Mouse (Mus musculus) heart, embryonic 14.5 days (tissue): Measurements from ENCODE around the gene Ctnnbl1. TPM values are rescaled to one million over a fixed set of nuclear protein-coding genes. Genes with fewer than 3 reads are reported as not detected.

ENCODE experiments used
- ATAC-seq: fragments of 200-750 bp; cut with Nextera tagmentation; 2 replicates; pipeline ENCODE4 v1.8.0; 2017; ENCODE audit warnings: low read depth, moderate TSS enrichment; ENCODE audit not compliant: insufficient number of reproducible peaks, insufficient read depth, low FRiP score
- H3K27ac ChIP-seq, 2 experiments: fragments of 200-500 bp in 1 of 2; fragments of 300-500 bp in 1 of 2; sonication (generic) in 1 of 2; replicated peaks in 1 of 2; 2 replicates each; pipeline ENCODE4 v1.5.1; 2012 to 2014; ENCODE audit warnings: low read depth in 2 of 2, low read length in 2 of 2, control low read depth in 1 of 2, mild to moderate bottlenecking in 1 of 2, mixed read lengths in 1 of 2; ENCODE audit not compliant: control insufficient read depth in 1 of 2, insufficient read depth in 1 of 2
- H3K27me3 ChIP-seq: fragments of 300-500 bp; sonication (generic); 2 replicates; pipeline ENCODE4 v1.6.1; 2014; ENCODE audit warnings: mild to moderate bottlenecking, low read length, control low read depth; ENCODE audit not compliant: control insufficient read depth, insufficient read depth
- H3K36me3 ChIP-seq: fragments of 300-500 bp; sonication (generic); 2 replicates; pipeline ENCODE4 v1.6.1; 2014; ENCODE audit warnings: mild to moderate bottlenecking, control low read depth, low read length, mixed read lengths; ENCODE audit not compliant: control insufficient read depth, insufficient read depth
- H3K4me1 ChIP-seq, 2 experiments: fragments of 200-500 bp in 1 of 2; fragments of 300-500 bp in 1 of 2; sonication (generic) in 1 of 2; 2 replicates each; pipeline ENCODE4 v1.6.1; 2012 to 2014; ENCODE audit warnings: low read length in 2 of 2, control low read depth in 1 of 2, mixed read lengths in 1 of 2; ENCODE audit not compliant: control insufficient read depth in 2 of 2, insufficient read depth in 2 of 2
- H3K4me2 ChIP-seq: fragments of 300-500 bp; sonication (generic); 2 replicates; pipeline ENCODE4 v1.6.1; 2014; ENCODE audit warnings: mild to moderate bottlenecking, low read length
- H3K4me3 ChIP-seq, 2 experiments: fragments of 200-500 bp in 1 of 2; fragments of 300-500 bp in 1 of 2; sonication (generic) in 1 of 2; 2 replicates each; pipeline ENCODE4 v1.5.1; 2012 to 2014; ENCODE audit warnings: low read length in 2 of 2, mild to moderate bottlenecking in 2 of 2, control low read depth in 1 of 2, low read depth in 1 of 2, moderate library complexity in 1 of 2; ENCODE audit not compliant: control insufficient read depth in 1 of 2, insufficient read depth in 1 of 2
- H3K9ac ChIP-seq: fragments of 300-500 bp; sonication (generic); 2 replicates; pipeline ENCODE4 v1.6.1; 2014; ENCODE audit warnings: mild to moderate bottlenecking, low read length
- H3K9me3 ChIP-seq: fragments of 300-500 bp; sonication (generic); 2 replicates; pipeline ENCODE4 v1.6.1; 2016; ENCODE audit warnings: low read length, control low read depth; ENCODE audit not compliant: control insufficient read depth
- WGBS: fragments of 180-500 bp; shearing (Covaris S2); extraction: QIAGEN DNeasy Blood & Tissue Kit; methylation state at CpG from one replicate; pipeline ENCODE4 v1.1.7; 2014; 5-methylcytosine and 5-hydroxymethylcytosine counted together
- polyA plus RNA-seq: library from polyadenylated mRNA; unstranded; fragments of >200 nt; fragmentation: Nextera tagmentation; extraction: Ambion mirVana; gene quantifications from 2 replicates; pipeline ENCODE4 v1.2.1, GENCODE M21; 2014

Ctnnbl1 gene
- polyA plus RNA-seq, 1 experiment from 2014 or later = 29.7 TPM

DNA sequence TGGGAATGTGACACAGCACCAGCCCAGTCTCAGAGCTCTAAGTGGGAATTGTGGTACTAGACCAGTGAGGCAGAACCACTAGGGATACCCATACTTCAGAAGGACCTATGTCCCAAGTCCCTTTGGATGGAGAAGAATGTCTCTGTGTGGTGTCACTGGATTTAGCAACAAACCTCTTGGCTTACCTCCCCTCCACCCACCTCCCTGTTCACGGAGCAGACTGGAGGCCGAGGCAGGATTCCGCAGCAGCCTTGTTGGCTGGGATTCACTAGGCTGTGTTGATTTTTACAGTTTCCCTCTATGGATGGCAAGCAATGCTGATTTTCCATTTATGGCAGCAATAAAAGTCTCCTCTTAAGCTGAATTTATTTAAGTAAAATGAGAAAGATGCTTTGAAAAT lies 189.7 kb downstream of the Ctnnbl1 start:
- 66% methylated on average over 3 of the region's 3 CpGs for WGBS
- no peak for ATAC-seq
- no peaks in the 10 kb centered on the region for H3K36me3 ChIP-seq
- peaks cover 49% of the 10 kb centered on the region for H3K27me3 ChIP-seq
- H3K9me3 ChIP-seq = no peaks in the 10 kb centered on the region
- no peaks in the 10 kb centered on the region for H3K4me1 ChIP-seq
- H3K4me3 ChIP-seq = no peak overlapping the region
- H3K27ac ChIP-seq = no peak overlapping the region
- no peak overlapping the region for H3K4me2 ChIP-seq
- no peak overlapping the region for H3K9ac ChIP-seq

- no peaks in the 10 kb centered on the region for H3K4me1 ChIP-seq
- no peak overlapping the region for H3K4me3 ChIP-seq
- no peaks in the 10 kb centered on the region for H3K36me3 ChIP-seq
- peaks cover 44% of the 10 kb centered on the region for H3K27me3 ChIP-seq
- H3K9me3 ChIP-seq = no peaks in the 10 kb centered on the region
- no peak overlapping the region for H3K4me2 ChIP-seq
- WGBS = 57% methylated on average over 20 of the region's 20 CpGs
- no peak for ATAC-seq
- no peak overlapping the region for H3K9ac ChIP-seq
- H3K27ac ChIP-seq = no peak overlapping the region
Observed at GRCm38 (mm10) chr2:157927397-157927796, 190.2 kb downstream of the Ctnnbl1 start.

DNA sequence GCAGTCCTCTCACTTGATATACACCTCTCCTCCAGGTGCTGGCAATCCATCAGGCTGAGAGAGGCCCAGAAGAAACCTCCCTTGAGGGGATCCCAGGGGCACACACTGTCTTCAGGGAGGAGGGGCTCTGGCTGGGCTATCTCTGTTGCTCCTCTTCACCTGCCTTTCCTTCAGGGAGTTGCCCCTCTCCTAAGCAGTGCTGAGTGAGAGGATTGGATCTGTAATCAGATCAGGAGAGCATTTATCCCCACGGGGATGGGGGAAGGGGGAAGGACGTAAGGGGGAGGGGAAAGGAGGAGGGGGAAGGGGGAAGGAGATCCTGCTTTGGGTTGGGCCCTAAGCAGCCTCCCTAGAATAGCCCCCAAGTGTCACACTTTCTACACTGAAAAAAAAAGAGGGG lies 190.6 kb downstream of the Ctnnbl1 start:
- 17% methylated on average over 2 of the region's 2 CpGs for WGBS
- H3K9ac ChIP-seq = no peak overlapping the region
- no peaks in the 10 kb centered on the region for H3K9me3 ChIP-seq
- ATAC-seq = no peak
- no peak overlapping the region for H3K27ac ChIP-seq
- H3K4me2 ChIP-seq = no peak overlapping the region
- H3K36me3 ChIP-seq = no peaks in the 10 kb centered on the region
- H3K4me1 ChIP-seq = no peaks in the 10 kb centered on the region
- no peak overlapping the region for H3K4me3 ChIP-seq
- H3K27me3 ChIP-seq = peaks cover 40% of the 10 kb centered on the region

DNA sequence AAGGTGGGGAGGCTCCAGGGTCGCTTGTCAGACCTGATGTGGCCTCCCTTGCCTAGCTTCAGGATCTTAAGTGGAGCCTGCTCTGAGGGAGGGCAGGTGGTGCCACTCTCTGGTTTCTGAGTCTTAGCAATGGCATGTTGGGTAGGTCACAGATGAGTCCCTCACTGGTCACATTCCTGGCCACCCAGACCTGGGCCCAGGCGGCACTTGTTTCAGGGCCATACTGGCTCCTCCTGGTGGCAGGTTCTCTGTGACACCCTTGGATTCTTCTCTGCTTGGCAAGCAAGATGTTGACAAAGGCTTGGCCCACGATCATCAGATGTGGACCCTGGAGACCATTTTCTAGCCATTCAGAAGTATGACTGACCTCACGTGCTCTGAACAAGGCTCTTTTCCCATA lies 195.5 kb downstream of the Ctnnbl1 start:
- no peaks in the 10 kb centered on the region for H3K36me3 ChIP-seq
- ATAC-seq = no peak
- H3K4me1 ChIP-seq = no peaks in the 10 kb centered on the region
- H3K9ac ChIP-seq = no peak overlapping the region
- WGBS = 63% methylated on average over 4 of the region's 4 CpGs
- H3K4me2 ChIP-seq = no peak overlapping the region
- peaks cover 15% of the 10 kb centered on the region for H3K27me3 ChIP-seq
- H3K4me3 ChIP-seq = no peak overlapping the region
- no peaks in the 10 kb centered on the region for H3K9me3 ChIP-seq
- H3K27ac ChIP-seq = no peak overlapping the region

- Histone ChIP-seq H3K27me3 (peaks cover 31% of the 10 kb centered on the region), H3K4me3 (no peak overlapping the region), H3K4me1 (peaks cover 0 to 1% of the 10 kb centered on the region in 2 experiments; a peak in 2 of 4 replicates), H3K9ac (no peak overlapping the region), H3K4me2 (no peak overlapping the region), H3K27ac (no peak overlapping the region), H3K36me3 (no peaks in the 10 kb centered on the region), H3K9me3 (no peaks in the 10 kb centered on the region)
- 34% methylated on average over 11 of the region's 11 CpGs for WGBS
- no peak for ATAC-seq
Observed at GRCm38 (mm10) chr2:157935444-157936171, 198.4 kb downstream of the Ctnnbl1 start.

GRCm38 (mm10) chr2:157936676-157937075 lies 199.5 kb downstream of the Ctnnbl1 start:
- no peaks in the 10 kb centered on the region for H3K9me3 ChIP-seq
- H3K4me2 ChIP-seq = no peak overlapping the region
- no peak overlapping the region for H3K4me3 ChIP-seq
- no peaks in the 10 kb centered on the region for H3K36me3 ChIP-seq
- WGBS = 79% methylated on average over 4 of the region's 4 CpGs
- H3K4me1 ChIP-seq = peaks cover 5 to 8% of the 10 kb centered on the region in 2 experiments; a peak in 2 of 4 replicates
- no peak overlapping the region for H3K9ac ChIP-seq
- peaks cover 42% of the 10 kb centered on the region for H3K27me3 ChIP-seq
- no peak for ATAC-seq
- no peak overlapping the region for H3K27ac ChIP-seq

DNA sequence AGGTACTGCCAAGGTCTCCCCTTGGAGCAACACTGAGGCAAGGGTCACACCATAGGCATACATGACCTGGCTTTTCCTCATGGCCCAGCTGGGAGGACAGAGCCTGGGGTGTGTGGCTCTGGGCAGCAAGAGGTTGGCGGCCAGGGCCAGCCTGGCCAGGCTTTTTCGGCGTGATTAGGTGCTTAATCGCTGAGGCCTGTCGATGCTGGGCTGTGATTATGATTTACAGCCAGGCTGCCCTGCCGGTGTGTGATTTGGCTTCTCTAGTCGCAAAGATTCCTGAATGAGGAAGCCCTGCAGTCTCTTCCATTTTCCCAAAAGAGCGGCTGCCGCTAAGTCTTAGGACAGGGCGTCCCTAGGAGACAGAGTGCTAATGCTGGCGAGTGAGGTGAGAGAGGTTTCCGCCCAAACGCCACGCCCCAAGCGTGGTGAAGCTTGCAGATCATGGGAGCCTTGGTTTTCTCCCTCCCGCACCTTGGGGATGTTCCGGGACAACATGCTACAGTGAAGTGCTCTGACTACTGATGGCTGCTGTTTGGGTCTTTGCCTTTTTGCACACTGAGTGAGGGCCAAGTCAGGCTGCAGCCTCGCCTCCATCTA lies 203.5 kb downstream of the Ctnnbl1 start:
- peak overlapping the region; percentile 8 to 11; a peak in 2 of 4 replicates for H3K4me3 ChIP-seq

More for the DNA sequence above, 203.5 kb downstream of the Ctnnbl1 start:
- peaks cover 44% of the 10 kb centered on the region for H3K27me3 ChIP-seq
- no peaks in the 10 kb centered on the region for H3K36me3 ChIP-seq
- no peaks in the 10 kb centered on the region for H3K9me3 ChIP-seq
- no peak overlapping the region for H3K9ac ChIP-seq
- ATAC-seq = no peak
- H3K27ac ChIP-seq = no peak overlapping the region
- peak overlapping the region; percentile 50 for H3K4me2 ChIP-seq
- H3K4me1 ChIP-seq = peaks cover 8 to 18% of the 10 kb centered on the region in 2 experiments
- WGBS = 8% methylated on average over 18 of the region's 18 CpGs
